Mouse (Mus musculus) erythroblast, embryonic 14.5 days (primary cell): ENCODE results near the gene Gadd45b.

Experiments
- GATA1 ChIP-seq: IDR thresholded peaks from 2 replicates; pipeline ENCODE4 v1.6.1; 2012; ENCODE audit warnings: low read length, inconsistent platforms, mixed read lengths
- TAL1 ChIP-seq: IDR thresholded peaks from 3 replicates; pipeline ENCODE4 v1.6.1; 2012; ENCODE audit warnings: low read length, inconsistent platforms, mixed read lengths

DNA sequence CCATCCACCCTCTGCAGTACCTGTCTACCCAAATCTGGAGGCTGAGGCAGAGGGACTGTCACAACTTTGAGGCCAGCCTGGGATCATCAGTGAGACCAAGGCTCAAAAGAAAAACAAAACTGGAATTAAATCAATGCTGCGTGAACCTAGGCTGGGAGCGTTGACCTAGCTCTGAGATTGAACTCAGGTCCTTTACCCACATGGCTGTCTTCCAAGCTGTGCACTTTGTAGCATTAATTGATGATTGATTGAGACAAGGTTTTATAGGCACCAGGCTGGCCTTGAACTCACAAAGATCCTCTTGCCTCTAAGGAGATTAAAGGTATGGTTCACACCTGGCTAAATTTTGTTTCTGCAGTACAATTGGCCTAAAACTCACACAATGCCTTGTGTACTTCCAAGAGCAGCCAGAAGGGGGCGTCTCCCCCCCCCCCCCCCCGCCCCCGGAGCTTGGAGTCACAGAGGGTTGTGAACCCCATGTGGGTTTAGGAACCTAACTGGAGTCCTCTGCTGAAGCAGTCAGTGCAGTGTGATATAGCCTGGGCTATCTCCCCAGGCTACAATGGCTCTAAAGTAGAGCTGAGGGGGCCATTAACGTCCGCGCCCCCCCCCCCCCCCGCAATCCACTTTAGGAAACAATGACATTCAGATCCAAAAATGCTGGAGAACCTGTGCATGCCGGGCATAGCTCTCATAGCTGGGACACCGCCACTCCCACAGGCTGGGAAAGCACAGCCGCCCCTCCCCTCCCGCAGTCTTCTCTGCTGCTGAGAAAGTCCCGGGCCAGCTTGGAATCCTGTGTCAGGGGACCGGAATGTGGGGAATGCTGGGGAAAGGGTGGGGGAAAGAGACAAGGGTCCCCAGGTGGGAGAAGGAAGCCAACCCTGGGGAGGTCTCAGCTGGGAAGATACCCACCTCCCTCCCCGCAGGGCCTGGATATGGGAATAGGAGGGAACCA lies 31.0 kb downstream of the Gadd45b start:
- TF ChIP-seq TAL1 (no peak), GATA1 (no peak)
